Mouse (Mus musculus): Measurements from ENCODE around the gene Ckmt1. TPM values are rescaled to one million over a fixed set of nuclear protein-coding genes. Genes with fewer than 3 reads are reported as not detected.
"Not testable (repeated sequence)": the region's sequence is repeated elsewhere in the genome, so short reads cannot be mapped to it uniquely, and the experiment has no call there.

Ckmt1 gene
- total RNA-seq (2021), result under 1 TPM in 1 of 2 experiments, not detected in 1; 0.44 TPM
- long read RNA-seq, experiment 1, result 0 reads
- long read RNA-seq, experiment 2, result 0 reads

GRCm38 (mm10) chr2:121357494-121357893 is at the start of gene Ckmt1:
TSS of gene Ckmt1 (plus strand) at chr2:121357714.
- DNase-seq, result no peak
- intact Hi-C loops (cut with DNase I; ENCODE audit: low total_unique reads), result no loop called here

DNA sequence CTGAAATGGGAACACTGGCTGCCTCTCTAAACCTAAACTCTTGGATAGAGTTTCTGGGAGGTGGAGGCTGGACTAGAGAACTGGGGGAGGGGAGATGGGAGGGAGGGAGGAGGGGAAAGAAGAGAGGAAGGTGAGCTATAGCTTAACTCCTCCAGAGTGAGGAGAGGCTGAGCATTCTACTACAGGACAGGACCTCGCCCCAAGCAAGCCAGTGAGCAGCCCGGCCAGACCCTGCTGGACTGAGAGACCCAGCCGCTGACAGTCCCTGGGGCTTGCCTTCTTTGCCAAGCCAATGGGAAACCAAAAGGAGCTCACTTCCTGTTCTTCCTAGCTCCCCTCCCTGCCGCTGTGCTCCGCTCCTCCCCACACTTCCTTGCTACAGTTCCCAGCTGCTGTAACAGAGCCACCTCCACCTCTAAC is 48.5 kb upstream of the Ckmt1 start:
- DNase-seq, result no peak
- intact Hi-C loops (cut with DNase I; ENCODE audit: low total_unique reads), result no loop called here

DNA sequence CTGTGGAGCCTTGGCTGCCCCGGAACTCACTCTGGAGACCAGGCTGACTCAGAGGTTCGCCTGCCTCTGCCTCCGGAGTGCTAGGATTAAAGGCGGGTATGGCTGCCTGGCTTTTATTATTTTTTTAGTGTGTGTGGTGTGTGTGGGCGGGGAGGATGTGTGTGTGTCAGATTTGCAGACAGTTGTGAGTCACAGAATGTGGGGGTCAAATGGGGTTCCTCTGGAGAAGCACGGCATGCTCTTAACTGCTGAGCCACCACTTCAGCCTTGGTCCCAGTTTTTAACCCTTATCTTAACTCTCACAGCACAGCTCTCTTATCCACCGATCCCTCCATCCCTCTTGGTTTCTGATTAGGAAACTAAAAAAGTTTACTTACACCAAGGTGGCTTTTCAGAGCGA is 41.2 kb upstream of the Ckmt1 start:
- DNase-seq, result no peak

DNA sequence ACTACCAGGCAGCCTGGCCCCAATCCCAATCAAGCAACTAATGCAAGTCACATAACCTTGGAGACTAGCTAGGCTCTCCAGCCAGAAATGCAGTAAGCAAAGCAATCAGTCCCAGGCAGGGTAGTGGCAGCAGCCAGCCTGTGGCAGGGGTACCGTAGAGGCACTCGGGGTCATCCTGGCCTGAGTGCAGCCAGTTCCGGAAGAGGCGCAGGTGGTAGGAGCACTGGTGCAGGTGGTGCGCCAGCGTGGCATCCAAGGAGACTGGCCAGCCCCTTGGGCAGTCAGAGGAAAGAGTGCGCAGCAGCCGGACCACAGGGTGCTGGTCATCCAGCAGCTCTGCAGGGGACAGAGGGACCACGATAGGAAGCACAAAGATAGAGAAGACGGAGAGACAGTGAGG is 34.5 kb upstream of the Ckmt1 start:
- no peak for DNase-seq
- intact Hi-C loops (cut with DNase I; ENCODE audit: low total_unique reads), result no loop called here

More for the DNA sequence above, 41.2 kb upstream of the Ckmt1 start:
- intact Hi-C loops (cut with DNase I; ENCODE audit: low total_unique reads), result no loop called here

- no peak for DNase-seq
- intact Hi-C loops (cut with DNase I; ENCODE audit: low total_unique reads), result no loop called here
Observed at GRCm38 (mm10) chr2:121323693-121324470, 33.6 kb upstream of the Ckmt1 start.

DNA sequence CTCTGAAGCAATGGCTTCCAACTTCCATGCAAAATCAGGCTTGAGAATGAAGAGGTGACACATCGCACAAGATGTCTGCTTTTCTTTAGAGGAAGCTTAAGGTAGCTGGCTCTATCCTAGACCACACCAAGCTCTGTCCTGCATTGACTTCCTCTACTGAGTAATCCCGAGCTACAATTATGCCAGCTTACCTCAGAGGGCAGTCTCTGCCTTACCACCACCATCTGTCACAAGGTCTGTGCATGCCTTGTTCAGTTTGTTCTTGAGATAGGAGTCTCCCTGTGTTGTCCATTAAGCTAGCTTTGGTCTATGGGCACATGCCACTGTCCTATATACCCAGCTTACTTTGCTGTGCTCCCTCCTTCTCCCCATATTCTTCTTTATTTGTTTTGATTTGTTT is 28.0 kb upstream of the Ckmt1 start:
- intact Hi-C loops (cut with DNase I; ENCODE audit: low total_unique reads), result no loop called here

DNA sequence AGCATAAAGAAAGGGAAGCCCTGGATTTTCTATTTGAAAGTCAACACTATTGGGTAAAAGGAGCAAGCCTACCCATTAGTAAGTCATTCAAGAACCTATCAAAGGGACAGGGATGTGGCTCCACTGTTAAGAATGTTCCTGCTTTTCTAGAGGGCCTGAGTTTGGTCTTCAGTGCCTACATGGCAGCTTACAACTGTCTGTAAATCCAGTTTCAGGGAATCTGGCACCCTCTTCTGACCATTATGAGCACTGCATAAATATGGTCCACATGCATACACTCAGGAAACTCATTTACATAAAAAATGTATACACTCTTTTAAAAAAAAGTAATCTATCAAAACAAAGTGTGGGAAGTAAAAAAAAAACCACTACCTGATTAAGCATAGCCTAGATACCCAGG is 18.5 kb upstream of the Ckmt1 start:
- no peak for DNase-seq
- intact Hi-C loops (cut with DNase I; ENCODE audit: low total_unique reads), result no loop called here

More for the DNA sequence above, 28.0 kb upstream of the Ckmt1 start:
- no peak for DNase-seq

- intact Hi-C loops (cut with DNase I; ENCODE audit: low total_unique reads), result no loop called here
- no peak for DNase-seq
Observed at GRCm38 (mm10) chr2:121353156-121353555, 4.4 kb upstream of the Ckmt1 start.

DNA sequence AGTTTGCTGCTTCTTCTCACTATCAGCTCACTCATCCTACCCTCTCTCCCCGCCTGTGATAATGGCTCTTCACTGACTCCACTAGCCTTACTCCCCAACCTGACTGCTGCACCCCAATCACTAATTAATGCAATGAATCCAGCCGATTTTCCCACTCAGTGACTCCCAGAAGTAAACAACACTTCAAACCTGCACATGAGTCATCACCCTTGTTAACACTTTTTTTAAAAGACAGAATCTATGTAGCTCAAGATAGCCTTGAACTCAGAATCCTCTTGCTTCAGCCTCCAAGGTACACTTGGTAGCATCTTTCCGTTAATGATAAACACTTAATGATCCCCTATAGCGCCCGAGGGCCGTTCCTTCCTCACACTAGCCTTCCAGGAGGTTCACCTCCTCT is 3.1 kb upstream of the Ckmt1 start:
- DNase-seq, result no peak
- intact Hi-C loops (cut with DNase I; ENCODE audit: low total_unique reads), result no loop called here

- intact Hi-C loops (cut with DNase I; ENCODE audit: low total_unique reads), result no loop called here
- DNase-seq, result peak; percentile 97
Observed at GRCm38 (mm10) chr2:121354820-121355592, 2.5 kb upstream of the Ckmt1 start, which contains the start of gene Ppip5k1. TSS of gene Ppip5k1 (minus strand) at chr2:121355396.

- no peak for DNase-seq
- intact Hi-C loops (cut with DNase I; ENCODE audit: low total_unique reads), result no loop called here
Observed at GRCm38 (mm10) chr2:121357961-121358360, 447 bp downstream of the Ckmt1 start.

DNA sequence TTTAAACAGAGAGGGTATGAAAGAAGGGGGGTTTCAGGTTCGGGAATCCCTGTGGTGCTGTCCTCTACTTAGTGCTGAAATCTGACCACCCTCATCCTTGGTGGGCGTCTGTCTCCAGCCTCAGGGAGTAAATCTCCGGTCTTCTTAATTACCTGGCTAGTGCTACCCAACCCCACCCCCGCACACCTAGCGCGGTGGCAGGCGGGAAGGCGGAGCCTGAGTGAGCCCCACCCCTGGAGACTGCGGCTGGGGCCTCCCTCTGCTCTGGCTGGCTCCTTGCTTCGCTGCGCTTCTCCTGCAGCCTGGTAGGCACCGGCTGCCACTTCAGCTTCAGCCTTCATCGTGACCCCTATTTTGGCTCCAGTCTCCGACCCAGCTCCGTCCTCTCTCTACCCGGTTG is 867 bp downstream of the Ckmt1 start:
- no peak for DNase-seq
- intact Hi-C loops (cut with DNase I; ENCODE audit: low total_unique reads), result no loop called here

DNA sequence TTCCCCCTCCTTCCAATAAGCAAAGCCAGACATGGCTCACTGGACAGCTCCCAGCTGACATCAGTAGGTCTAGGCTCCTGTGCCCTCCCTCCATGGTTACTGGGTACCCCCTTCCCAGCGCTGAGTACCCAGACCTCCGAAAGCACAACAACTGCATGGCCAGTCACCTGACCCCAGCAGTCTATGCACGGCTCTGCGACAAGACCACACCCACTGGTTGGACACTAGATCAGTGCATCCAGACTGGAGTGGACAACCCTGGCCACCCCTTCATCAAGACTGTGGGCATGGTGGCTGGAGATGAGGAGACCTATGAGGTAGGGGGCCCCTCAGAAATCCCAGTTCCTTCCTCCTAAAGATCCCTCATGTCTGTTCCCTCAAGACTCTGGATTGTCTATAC is 1.9 kb downstream of the Ckmt1 start:
- DNase-seq, result no peak
- intact Hi-C loops (cut with DNase I; ENCODE audit: low total_unique reads), result no loop called here

DNA sequence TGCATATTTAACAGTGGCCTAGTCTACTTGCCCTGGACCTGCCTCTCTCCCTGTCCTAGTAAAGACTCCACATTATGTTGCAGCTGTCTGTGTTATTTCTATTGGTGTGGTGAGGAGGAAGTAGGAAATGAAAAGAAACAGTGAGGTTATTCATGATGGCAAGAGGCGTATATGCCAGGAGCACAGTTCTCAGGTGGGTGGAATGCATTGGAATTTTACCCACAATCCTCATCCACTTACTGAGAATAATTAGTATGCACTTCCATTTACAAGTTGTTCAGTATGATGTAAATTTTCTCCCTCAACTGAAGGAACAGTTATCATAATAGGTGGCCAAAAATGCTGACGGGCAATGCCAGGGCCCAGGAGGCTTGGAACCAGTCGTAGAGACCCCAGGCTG is 6.1 kb downstream of the Ckmt1 start:
- DNase-seq, result no peak
- intact Hi-C loops (cut with DNase I; ENCODE audit: low total_unique reads), result no loop called here

- no peak for DNase-seq
- intact Hi-C loops (cut with DNase I; ENCODE audit: low total_unique reads), result no loop called here
Observed at GRCm38 (mm10) chr2:121368831-121369230, 11.3 kb downstream of the Ckmt1 start.

GRCm38 (mm10) chr2:121370921-121371320 is 13.4 kb downstream of the Ckmt1 start:
- DNase-seq, result no peak
- intact Hi-C loops (cut with DNase I; ENCODE audit: low total_unique reads), result no loop called here

- intact Hi-C loops (cut with DNase I; ENCODE audit: low total_unique reads), result no loop called here
- no peak for DNase-seq
Observed at GRCm38 (mm10) chr2:121372266-121372665, 14.8 kb downstream of the Ckmt1 start.

GRCm38 (mm10) chr2:121374766-121375165 is 17.3 kb downstream of the Ckmt1 start:
- intact Hi-C loops (cut with DNase I; ENCODE audit: low total_unique reads), result no loop called here
- no peak for DNase-seq

- intact Hi-C loops (cut with DNase I; ENCODE audit: low total_unique reads); DNase-seq: not testable (repeated sequence)
Observed at GRCm38 (mm10) chr2:121386961-121387575, 29.6 kb downstream of the Ckmt1 start, which contains the start of gene Strc. TSS of gene Strc (minus strand) at chr2:121387168.

GRCm38 (mm10) chr2:121396624-121397023 is 39.1 kb downstream of the Ckmt1 start:
- intact Hi-C loops (cut with DNase I; ENCODE audit: low total_unique reads), result no loop called here

More at GRCm38 (mm10) chr2:121396624-121397023, 39.1 kb downstream of the Ckmt1 start:
- peak; percentile 75 for DNase-seq
